Mouse (Mus musculus): ENCODE results near the gene Tert.

The Tert gene

GRCm38 (mm10) chr13:73626745-73627549, at the start of gene Tert:
Tert (plus strand) TSS chr13:73626911.
- DNase-seq (ENCODE audit: low spot score), result peak; percentile 8

DNA sequence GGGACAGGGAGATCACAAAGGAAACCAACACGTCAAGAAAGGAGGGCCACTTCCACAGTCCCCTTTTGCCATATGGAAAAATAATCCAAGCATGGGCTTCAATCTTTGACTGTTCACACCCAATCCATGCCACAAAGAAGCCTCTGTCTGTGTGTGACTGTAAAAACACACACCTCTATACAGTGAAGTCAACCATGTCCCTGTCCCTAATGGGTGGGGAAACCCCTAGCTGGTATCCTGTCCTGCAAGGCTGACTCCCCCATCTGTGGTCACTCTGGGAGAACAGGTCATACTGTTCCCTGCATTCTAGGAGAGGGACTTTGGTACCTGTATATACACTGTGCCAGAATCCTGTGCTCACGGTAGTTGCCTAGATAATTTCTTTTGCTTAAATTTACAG, 49.4 kb upstream of the Tert start:
- no peak for DNase-seq (ENCODE audit: low spot score)

GRCm38 (mm10) chr13:73591488-73591887, 35.2 kb upstream of the Tert start:
- DNase-seq (ENCODE audit: low spot score), result no peak

DNA sequence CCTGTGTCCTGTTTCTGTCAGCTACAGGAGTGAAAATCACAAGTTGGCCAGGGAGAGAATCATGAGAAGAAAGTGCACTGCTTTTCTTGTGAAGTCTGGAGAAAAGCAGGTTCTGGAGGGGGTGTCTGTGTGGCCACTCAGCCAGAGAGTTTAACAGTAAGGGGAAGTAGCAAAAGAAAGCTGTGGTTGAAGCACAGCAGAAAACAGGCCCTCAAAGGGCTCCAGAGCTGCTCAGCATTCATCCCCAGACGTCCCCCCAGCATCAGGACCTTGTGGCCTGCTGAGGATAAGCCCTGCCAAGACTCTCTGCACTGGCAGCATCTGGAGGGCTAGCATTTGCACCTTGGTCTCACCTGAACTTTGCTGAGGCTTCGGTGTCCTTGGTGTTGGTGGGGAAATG, 34.2 kb upstream of the Tert start:
- DNase-seq (ENCODE audit: low spot score), result no peak

DNA sequence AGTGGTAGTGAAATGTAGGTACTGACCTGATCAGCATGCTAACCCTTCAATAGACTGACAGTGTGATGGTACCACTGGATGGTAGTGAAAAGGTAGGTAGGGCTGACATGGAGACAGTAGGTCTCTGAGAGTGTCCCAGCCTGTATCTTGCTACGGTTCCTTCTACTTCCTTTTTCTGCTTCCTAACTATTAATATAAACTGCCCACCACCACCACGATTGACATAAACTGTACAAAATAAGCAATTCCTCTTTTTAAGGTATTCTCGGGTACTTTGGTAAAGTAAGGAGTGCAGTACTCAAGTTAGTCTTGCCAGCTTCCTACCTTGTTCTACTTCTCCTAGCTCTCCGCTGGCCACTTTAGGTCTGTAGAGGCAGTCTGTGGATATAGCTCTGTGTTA, 30.4 kb upstream of the Tert start:
- no peak for DNase-seq (ENCODE audit: low spot score)

GRCm38 (mm10) chr13:73600217-73600616, 26.5 kb upstream of the Tert start:
- DNase-seq (ENCODE audit: low spot score), result no peak

- DNase-seq (ENCODE audit: low spot score), result peak; percentile 11
Measured at GRCm38 (mm10) chr13:73603046-73603445, 23.7 kb upstream of the Tert start.

DNA sequence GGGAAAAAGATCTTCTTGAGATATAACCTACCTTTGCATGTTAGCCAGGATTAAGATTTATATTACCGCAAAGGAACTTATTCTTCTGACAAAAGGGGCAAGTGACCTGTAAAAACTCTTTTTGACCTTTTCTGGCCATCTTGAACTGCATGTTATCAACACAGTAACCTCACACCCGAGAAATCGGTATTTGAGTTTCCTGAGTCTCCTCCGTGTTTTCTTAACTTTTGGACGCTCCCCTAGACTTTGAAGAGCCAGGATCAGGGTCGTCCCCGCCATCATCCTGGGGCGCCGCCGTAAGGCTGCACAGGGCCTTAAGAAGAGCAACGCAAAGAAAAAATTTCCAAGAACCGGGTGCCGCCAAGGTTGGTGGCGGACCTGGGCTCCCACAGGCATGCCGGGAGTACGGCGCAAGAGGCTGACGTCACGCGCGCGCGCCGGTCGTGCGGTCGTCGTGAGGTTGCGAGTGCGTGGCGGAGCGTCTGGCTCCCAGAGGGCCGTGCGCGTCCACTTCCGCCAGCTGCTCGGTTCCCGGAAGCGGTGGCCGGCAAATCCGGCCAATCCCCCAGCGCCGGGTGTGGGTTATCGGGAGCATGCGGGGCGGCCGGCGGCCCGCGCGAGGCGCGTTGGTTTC, 23.1 kb upstream of the Tert start, which contains the start of gene Clptm1l:
Gene Clptm1l, plus strand, starts transcription at position 485 of the 634 bp plus-strand sequence.
- peak; percentile 89 for DNase-seq (ENCODE audit: low spot score)

- peak; percentile 30 for DNase-seq (ENCODE audit: low spot score)
Measured at GRCm38 (mm10) chr13:73604156-73604957, 22.4 kb upstream of the Tert start.

- no peak for DNase-seq (ENCODE audit: low spot score)
Measured at GRCm38 (mm10) chr13:73618406-73618805, 8.3 kb upstream of the Tert start.

DNA sequence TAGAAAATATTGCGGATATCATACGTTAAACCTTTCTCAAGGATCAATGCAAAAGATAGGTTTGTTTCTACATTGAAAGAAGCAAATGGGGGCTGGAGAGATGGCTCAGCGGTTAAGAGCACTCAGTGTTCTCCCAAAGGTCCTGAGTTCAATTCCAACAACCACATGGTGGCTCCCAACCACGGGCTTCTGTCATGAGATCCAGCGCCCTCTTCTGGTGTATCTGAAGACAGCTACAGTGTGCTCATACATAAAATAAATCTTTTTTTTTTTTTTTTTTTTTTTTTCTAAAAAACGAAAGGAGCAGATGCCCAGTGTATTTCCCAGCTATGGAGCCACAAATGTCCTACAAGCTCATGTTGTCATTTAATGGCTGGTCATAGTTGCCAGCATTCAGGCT, 6.1 kb upstream of the Tert start:
- peak; percentile 25 for DNase-seq (ENCODE audit: low spot score)

DNA sequence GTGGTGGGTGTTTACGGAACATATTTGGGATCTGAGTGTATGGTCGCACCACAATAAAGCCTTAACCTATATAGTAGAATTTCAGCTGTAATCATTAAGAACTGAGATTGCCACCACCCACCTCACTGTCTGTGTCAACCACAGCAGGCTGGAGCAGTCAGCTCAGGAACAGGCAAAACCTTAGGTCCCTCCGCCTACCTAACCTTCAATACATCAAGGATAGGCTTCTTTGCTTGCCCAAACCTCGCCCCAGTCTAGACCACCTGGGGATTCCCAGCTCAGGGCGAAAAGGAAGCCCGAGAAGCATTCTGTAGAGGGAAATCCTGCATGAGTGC, 334 bp upstream of the Tert start:
- no peak for DNase-seq (ENCODE audit: low spot score)

DNA sequence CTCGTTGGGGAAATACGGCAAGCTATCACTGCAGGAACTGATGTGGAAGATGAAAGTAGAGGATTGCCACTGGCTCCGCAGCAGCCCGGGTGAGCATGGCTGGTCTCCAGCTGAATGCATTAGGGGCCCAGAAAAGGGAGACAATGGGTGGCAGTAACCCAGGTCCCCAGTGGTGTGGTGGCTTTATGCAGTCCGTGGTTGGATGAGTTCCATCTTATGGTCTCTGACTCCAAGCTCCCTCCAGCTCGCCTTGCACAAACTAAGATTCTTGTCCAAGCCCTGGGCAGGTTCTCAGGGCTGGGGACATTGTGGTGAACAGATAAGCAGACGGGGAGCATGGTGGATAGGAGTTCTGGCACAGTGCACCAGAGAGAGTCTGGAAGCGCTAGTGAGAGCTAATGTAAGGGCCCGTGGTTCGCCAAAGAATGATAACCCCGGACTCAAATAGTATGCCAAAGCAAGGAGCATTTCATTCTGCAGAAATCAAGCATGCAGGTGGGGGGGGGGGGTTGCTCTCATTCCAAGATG, 1.9 kb downstream of the Tert start:
- no peak for DNase-seq (ENCODE audit: low spot score)

DNA sequence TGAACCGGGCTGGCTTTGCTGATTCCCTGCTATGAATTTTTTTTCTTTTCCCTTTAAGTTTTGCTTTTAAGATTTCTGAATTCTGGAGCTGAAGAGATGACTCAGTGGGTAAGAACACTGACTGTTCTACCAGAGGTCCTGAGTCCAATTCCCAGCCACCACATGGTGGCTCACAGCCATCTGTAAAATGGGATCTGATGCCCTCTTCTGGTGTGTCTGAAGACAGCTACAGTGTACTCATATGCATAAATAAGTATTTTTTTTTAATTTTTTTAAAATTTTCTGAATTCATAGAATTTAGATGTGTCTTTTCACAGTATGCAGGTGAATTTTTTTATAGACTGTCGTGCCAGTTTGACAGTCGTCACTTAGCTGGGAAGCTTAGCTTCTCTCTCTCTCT, 5.1 kb downstream of the Tert start:
- no peak for DNase-seq (ENCODE audit: low spot score)

GRCm38 (mm10) chr13:73637826-73638225, 11.1 kb downstream of the Tert start:
- no peak for DNase-seq (ENCODE audit: low spot score)

- DNase-seq (ENCODE audit: low spot score), result no peak
Measured at GRCm38 (mm10) chr13:73641296-73641695, 14.6 kb downstream of the Tert start.

DNA sequence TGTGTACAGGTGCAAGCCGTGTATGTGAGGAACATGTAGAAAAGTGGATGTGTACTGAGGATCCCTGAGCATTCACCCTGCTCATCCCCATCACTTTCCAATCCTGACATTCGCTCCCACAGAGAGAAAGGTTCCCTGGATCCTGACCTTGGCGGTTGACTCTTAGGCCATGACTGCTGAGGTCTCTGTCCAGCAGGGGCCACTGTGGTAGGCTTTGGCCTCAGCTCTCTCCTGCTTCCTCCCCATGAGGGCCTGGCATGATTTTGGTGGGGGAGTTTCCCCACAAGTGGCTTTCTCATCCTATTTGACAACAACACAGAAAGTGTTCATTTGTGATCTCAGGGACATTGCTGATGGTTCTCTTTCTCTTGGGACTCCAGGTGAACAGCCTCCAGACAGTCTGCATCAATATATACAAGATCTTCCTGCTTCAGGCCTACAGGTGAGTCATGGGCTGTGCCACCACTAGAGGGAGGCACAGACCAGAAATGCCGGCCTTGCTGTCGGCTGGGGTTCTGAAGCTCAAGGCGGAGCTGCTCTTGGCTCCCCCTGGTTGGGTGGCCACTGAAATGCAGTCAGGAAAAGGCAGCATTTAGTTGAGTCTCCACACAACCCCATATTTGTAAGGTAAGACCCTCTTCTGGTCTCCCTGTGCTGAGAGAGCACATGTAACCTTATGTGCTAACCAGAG, 19.8 kb downstream of the Tert start:
- DNase-seq (ENCODE audit: low spot score), result peak; percentile 12

- DNase-seq (ENCODE audit: low spot score), result no peak
Measured at GRCm38 (mm10) chr13:73653266-73653665, 26.6 kb downstream of the Tert start.

DNA sequence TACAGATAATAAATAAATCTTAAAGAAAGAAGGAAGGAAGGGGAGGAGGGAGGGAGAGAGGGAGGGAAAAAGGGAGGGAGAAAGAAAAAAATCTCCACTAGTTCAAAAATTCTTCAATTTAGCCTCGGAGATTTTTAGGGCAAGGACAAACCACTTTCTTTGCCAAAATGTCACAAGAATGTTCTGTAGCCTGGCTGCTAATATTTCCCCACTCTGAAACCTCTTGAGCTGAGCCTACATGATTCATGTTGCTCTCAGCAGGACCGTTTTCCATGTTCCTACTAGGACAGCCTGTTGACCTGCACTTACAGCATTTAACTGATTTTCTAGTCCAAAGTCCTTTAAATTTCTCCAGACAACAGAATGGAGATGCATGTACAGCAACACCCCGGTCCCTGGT, 28.3 kb downstream of the Tert start:
- DNase-seq (ENCODE audit: low spot score), result no peak

GRCm38 (mm10) chr13:73658953-73659352, 32.2 kb downstream of the Tert start:
- no peak for DNase-seq (ENCODE audit: low spot score)

- DNase-seq (ENCODE audit: low spot score), result no peak
Measured at GRCm38 (mm10) chr13:73660163-73660695, 33.5 kb downstream of the Tert start.

DNA sequence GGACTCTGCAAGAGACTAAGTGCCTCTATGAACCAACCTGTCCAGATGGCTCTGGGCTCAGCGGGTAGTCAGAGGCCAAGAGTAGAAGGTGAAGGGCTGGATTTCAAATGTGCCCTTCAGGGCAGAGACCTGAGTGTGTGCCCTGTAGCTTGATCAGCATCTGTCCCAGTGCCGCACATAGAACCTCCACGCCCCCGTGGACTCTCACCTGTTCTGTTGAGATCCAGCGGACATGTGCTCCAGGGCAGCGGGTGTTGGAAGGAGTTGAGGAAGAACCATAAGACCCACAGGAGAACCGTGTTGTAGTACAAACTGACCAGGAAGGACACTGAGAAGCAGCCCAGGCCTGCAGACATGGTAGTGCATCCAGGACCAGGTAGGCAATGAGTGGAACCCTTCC, 48.5 kb downstream of the Tert start:
- no peak for DNase-seq (ENCODE audit: low spot score)
